Comparison of ENCODE assay signal across 19 mouse cellular contexts in the genomic region with DNA sequence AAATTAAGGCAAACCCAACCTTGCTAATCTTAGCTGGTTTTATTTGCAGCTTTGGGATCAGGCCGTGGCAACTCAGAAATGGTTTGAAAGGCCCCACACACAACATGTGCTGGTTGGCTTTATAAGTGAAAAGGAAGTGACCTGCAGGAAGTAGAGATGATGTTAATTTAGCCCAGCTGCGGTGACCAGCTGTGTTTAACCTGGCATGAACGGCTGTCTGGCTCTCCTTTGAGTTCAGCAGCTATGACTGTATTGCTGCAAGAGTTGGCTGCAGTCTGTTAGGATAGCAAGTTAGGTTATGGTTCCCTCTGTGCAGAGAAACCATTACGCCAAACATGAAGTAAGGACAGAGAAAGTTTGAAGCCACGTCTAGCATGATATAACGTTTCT. TPM values are rescaled to one million over a fixed set of nuclear protein-coding genes. Genes with fewer than 3 reads are reported as not detected.
DNase-seq lines count a peak whose midpoint lies in the region; ATAC-seq and TF ChIP-seq lines count a peak whose summit lies in the region.
"Had no signal": no experiment of that assay in that cellular context is flagged by ENCODE, and none has a peak within 500 bp of the region (broad histone marks: within the 10 kb centered on the region; RNA-seq: fewer than 3 reads in every experiment).

No protein-coding gene starts in this region.

- peak overlapping the region; percentile 36 for H3K27ac ChIP-seq in bone marrow macrophage, adult 2 months (ENCODE audit: insufficient read depth, low read depth, low read length)
- H3K27ac ChIP-seq: heart, embryonic 13.5 days; limb, embryonic 13.5 days; neural tube, embryonic 13.5 days had no signal

- no peak for TF ChIP-seq CTCF in bone marrow macrophage, adult 2 months (IDR thresholded peaks at IDR 0.05; ENCODE audit: low read depth, low read length)

- peak; percentile 20 to 44 for DNase-seq in heart, adult 18-20 months
- no peak for DNase-seq in heart, adult 8-10 months (ENCODE audit: low spot score)
- peak; percentile 21 for DNase-seq in 3134 (ENCODE audit: extremely low read depth, insufficient read length, low spot score)
- DNase-seq in right cerebral cortex, postnatal 36 days (ENCODE audit: low spot score in 2 of 2): no peak
- no peak for DNase-seq in thymus, adult 18-20 months
- DNase-seq: right cerebral cortex, postnatal 4 days; thymus, adult 2 months had no signal

- peak; percentile 29 to 32; a peak in 1 of 4 replicates for ATAC-seq in hematopoietic stem cell, adult 5-6 weeks (replicated peaks in 1 of 2; ENCODE audit: insufficient read depth in 1 of 2, low FRiP score in 2 of 2, low TSS enrichment in 1 of 2, low read depth in 1 of 2, poor library complexity in 2 of 2, severe bottlenecking in 2 of 2)
- ATAC-seq in erythroblast, adult 5-6 weeks (replicated peaks; ENCODE audit: low FRiP score, poor library complexity, severe bottlenecking): no peak

- peaks cover 25% of the 10 kb centered on the region for H3K4me1 ChIP-seq in bone marrow macrophage, adult 2 months (ENCODE audit: control insufficient read depth, insufficient read depth, low read length)
- H3K4me1 ChIP-seq: heart, embryonic 13.5 days; limb, embryonic 13.5 days; neural tube, embryonic 13.5 days had no signal

- TF ChIP-seq POLR2A in bone marrow macrophage, adult 2 months (IDR thresholded peaks at IDR 0.05; ENCODE audit: borderline replicate concordance, low read depth, low read length): no peak

- no peak overlapping the region for H3K4me3 ChIP-seq in bone marrow macrophage, adult 2 months (ENCODE audit: insufficient read depth, low read length)
- H3K4me3 ChIP-seq: heart, embryonic 13.5 days; limb, embryonic 13.5 days; neural tube, embryonic 13.5 days had no signal

RNA-seq across cellular contexts. Expression of a gene that starts 20.1 kb away (rescaled TPM):
- not detected for total RNA-seq in heart, adult 18-20 months (2021)
- total RNA-seq in heart, adult 8-10 months (2022): not detected
- polyA plus RNA-seq in bone marrow macrophage, adult 2 months (2012; ENCODE audit: insufficient read depth, insufficient read length, missing spikeins): not detected in 2 replicates
- total RNA-seq in hematopoietic stem cell, adult 5-6 weeks (2017): not detected in 2 replicates
- not detected in 2 replicates for total RNA-seq in erythroblast, adult 5-6 weeks (2015; ENCODE audit: low replicate concordance)
- total RNA-seq in erythroblast, adult 5-6 weeks (2017; ENCODE audit: low replicate concordance): not detected in 2 replicates
- total RNA-seq: adrenal gland, postnatal 4 days; layer of hippocampus, adult 18-20 months; megakaryocyte-erythroid progenitor cell, adult 5-6 weeks; MEL; monocyte, adult 5-6 weeks had no signal
- polyA plus RNA-seq: forebrain, embryonic 11.5 days; heart, embryonic 13.5 days; limb, embryonic 13.5 days; neural tube, embryonic 13.5 days; thymus, adult 2 months had no signal

RNA-seq across cellular contexts. Expression of a gene that starts 46.3 kb away (rescaled TPM):
- not detected for total RNA-seq in heart, adult 18-20 months (2021)
- not detected for total RNA-seq in heart, adult 8-10 months (2022)
- polyA plus RNA-seq in bone marrow macrophage, adult 2 months (2012; ENCODE audit: insufficient read depth, insufficient read length, missing spikeins): not detected in 2 replicates
- 0.05 and 1.1 TPM in 2 replicates for total RNA-seq in hematopoietic stem cell, adult 5-6 weeks (2017)
- total RNA-seq in erythroblast, adult 5-6 weeks (2015; ENCODE audit: low replicate concordance): 1.3 and 8.5 TPM in 2 replicates
- total RNA-seq in erythroblast, adult 5-6 weeks (2017; ENCODE audit: low replicate concordance): 3.0 and 3.5 TPM in 2 replicates
- total RNA-seq: megakaryocyte-erythroid progenitor cell, adult 5-6 weeks; MEL; monocyte, adult 5-6 weeks had no signal
- polyA plus RNA-seq: forebrain, embryonic 11.5 days had no signal

Comparison
In these comparisons a context has a peak if more than half of its experiments do, and no peak if none do; other contexts are left out.
1. DNase-seq: peak in heart, adult 18-20 months (2 of 2) and 3134 (single experiment); none in heart, adult 8-10 months (single experiment), right cerebral cortex, postnatal 36 days (0 of 2) and thymus, adult 18-20 months (0 of 2).